Mouse (Mus musculus) neural tube, embryonic 15.5 days (tissue): ENCODE measurements at regions not wholly inside any gene's neighbourhood (a gene's known extent, or its start where the extent isn't known, plus 50 kb on each side); places are given as distances from the start of the nearest gene placed in this dataset.
A peak's percentile ranks its signal among the peaks of the same experiment; 100 is the strongest.

Source experiments
- ATAC-seq: fragments of 200-750 bp; cut with Nextera tagmentation; 2 replicates; pipeline ENCODE4 v1.8.0; 2017; ENCODE audit warnings: mild to moderate bottlenecking, moderate TSS enrichment, moderate library complexity; ENCODE audit not compliant: low FRiP score
- H3K27ac ChIP-seq: fragments of 300-500 bp; sonication (generic); replicated peaks from 2 replicates; pipeline ENCODE4 v1.5.1; 2015; ENCODE audit warnings: mild to moderate bottlenecking, inconsistent platforms
- H3K27me3 ChIP-seq: fragments of 300-500 bp; sonication (generic); replicated peaks from 2 replicates; pipeline ENCODE4 v1.6.1; 2015; ENCODE audit warnings: inconsistent platforms
- H3K36me3 ChIP-seq: fragments of 300-500 bp; sonication (generic); 2 replicates; pipeline ENCODE4 v1.6.1; 2015; ENCODE audit warnings: inconsistent platforms
- H3K4me1 ChIP-seq: fragments of 300-500 bp; sonication (generic); 2 replicates; pipeline ENCODE4 v1.6.1; 2015; ENCODE audit warnings: inconsistent platforms
- H3K4me2 ChIP-seq: fragments of 300-500 bp; sonication (generic); 2 replicates; pipeline ENCODE4 v1.6.1; 2015; ENCODE audit warnings: inconsistent platforms, mild to moderate bottlenecking, moderate library complexity
- H3K4me3 ChIP-seq: fragments of 300-500 bp; sonication (generic); replicated peaks from 2 replicates; pipeline ENCODE4 v1.5.1; 2015; ENCODE audit warnings: mild to moderate bottlenecking, inconsistent platforms
- H3K9ac ChIP-seq: fragments of 300-500 bp; sonication (generic); replicated peaks from 2 replicates; pipeline ENCODE4 v1.6.1; 2015; ENCODE audit warnings: mild to moderate bottlenecking, inconsistent platforms
- H3K9me3 ChIP-seq: fragments of 300-500 bp; sonication (generic); replicated peaks from 2 replicates; pipeline ENCODE4 v1.6.1; 2016; ENCODE audit warnings: inconsistent platforms
- WGBS: fragments of 180-500 bp; shearing (Covaris S2); methylation state at CpG from one replicate; pipeline ENCODE4 v1.1.7; 2015; ENCODE audit warnings: mixed read lengths; 5-methylcytosine and 5-hydroxymethylcytosine counted together

- 60% methylated on average over 14 of the region's 14 CpGs for WGBS
- ATAC-seq = 0 out of 2 replicates have a peak, but pooled peaks have one; percentile 28
- Histone ChIP-seq H3K4me3 (no peak overlapping the region), H3K9me3 (no peaks in the 10 kb centered on the region), H3K9ac (no peak overlapping the region), H3K27ac (no peak overlapping the region), H3K4me1 (peaks cover 39% of the 10 kb centered on the region), H3K4me2 (no peak overlapping the region), H3K27me3 (peaks cover 40% of the 10 kb centered on the region), H3K36me3 (no peaks in the 10 kb centered on the region)
Measured at GRCm38 (mm10) chr8:12330886-12331285, 52.3 kb downstream of the A230072I06Rik start.

- Histone ChIP-seq H3K27ac (no peak overlapping the region), H3K4me2 (no peak overlapping the region), H3K9me3 (no peaks in the 10 kb centered on the region), H3K9ac (no peak overlapping the region), H3K27me3 (peaks cover 47% of the 10 kb centered on the region), H3K36me3 (no peaks in the 10 kb centered on the region), H3K4me3 (no peak overlapping the region), H3K4me1 (peaks cover 38% of the 10 kb centered on the region)
- 76% methylated on average over 7 of the region's 7 CpGs for WGBS
- ATAC-seq = no peak
Measured at GRCm38 (mm10) chr8:12331652-12332051, 53.0 kb downstream of the A230072I06Rik start.

- peak; percentile 59; the same call in 1 of the 2 replicates for ATAC-seq
- 48% methylated on average over 5 of the region's 5 CpGs for WGBS
Measured at GRCm38 (mm10) chr8:12334081-12334480, 55.5 kb downstream of the A230072I06Rik start.

GRCm38 (mm10) chr8:12334605-12335004 lies 56.0 kb downstream of the A230072I06Rik start:
- no peak for ATAC-seq
- no peak overlapping the region for H3K4me2 ChIP-seq
- H3K9me3 ChIP-seq = no peaks in the 10 kb centered on the region
- H3K27ac ChIP-seq = no peak overlapping the region
- H3K4me1 ChIP-seq = peaks cover 24% of the 10 kb centered on the region
- WGBS = 35% methylated on average over 7 of the region's 7 CpGs
- H3K9ac ChIP-seq = no peak overlapping the region
- H3K4me3 ChIP-seq = no peak overlapping the region
- H3K36me3 ChIP-seq = no peaks in the 10 kb centered on the region
- peaks cover 53% of the 10 kb centered on the region for H3K27me3 ChIP-seq

More at GRCm38 (mm10) chr8:12334081-12334480, 55.5 kb downstream of the A230072I06Rik start:
- no peaks in the 10 kb centered on the region for H3K9me3 ChIP-seq
- H3K36me3 ChIP-seq = no peaks in the 10 kb centered on the region
- H3K27ac ChIP-seq = no peak overlapping the region
- peaks cover 56% of the 10 kb centered on the region for H3K27me3 ChIP-seq
- H3K9ac ChIP-seq = no peak overlapping the region
- H3K4me2 ChIP-seq = no peak overlapping the region
- no peak overlapping the region for H3K4me3 ChIP-seq
- peaks cover 20% of the 10 kb centered on the region for H3K4me1 ChIP-seq

GRCm38 (mm10) chr8:12339149-12339924 lies 55.8 kb upstream of the Sox1 start:
- no peak overlapping the region for H3K9ac ChIP-seq
- H3K9me3 ChIP-seq = no peaks in the 10 kb centered on the region
- no peak overlapping the region for H3K4me2 ChIP-seq
- WGBS = 33% methylated on average over 17 of the region's 17 CpGs
- H3K4me1 ChIP-seq = peaks cover 8% of the 10 kb centered on the region
- H3K36me3 ChIP-seq = no peaks in the 10 kb centered on the region
- no peak overlapping the region for H3K4me3 ChIP-seq
- no peak for ATAC-seq
- peaks cover 27% of the 10 kb centered on the region for H3K27me3 ChIP-seq
- H3K27ac ChIP-seq = no peak overlapping the region

GRCm38 (mm10) chr8:12340946-12341345 lies 54.1 kb upstream of the Sox1 start:
- 84% methylated on average over 5 of the region's 5 CpGs for WGBS
- ATAC-seq = no peak
- H3K4me1 ChIP-seq = peaks cover 5% of the 10 kb centered on the region; the same call in 1 of the 2 replicates
- no peak overlapping the region for H3K9ac ChIP-seq
- H3K4me2 ChIP-seq = no peak overlapping the region
- H3K4me3 ChIP-seq = no peak overlapping the region
- H3K36me3 ChIP-seq = no peaks in the 10 kb centered on the region
- no peak overlapping the region for H3K27ac ChIP-seq
- no peaks in the 10 kb centered on the region for H3K9me3 ChIP-seq
- peaks cover 18% of the 10 kb centered on the region; the same call in 1 of the 2 replicates for H3K27me3 ChIP-seq
